Mouse (Mus musculus) heart, adult 18-20 months (tissue): ENCODE measurements at regions not wholly inside any gene's neighbourhood (a gene's known extent, or its start where the extent isn't known, plus 50 kb on each side); places are given as distances from the start of the nearest gene placed in this dataset.
A peak's percentile ranks its signal among the peaks of the same experiment; 100 is the strongest.

Experiments
- DNase-seq, 2 experiments: peaks; one replicate each; pipeline ENCODE4 v3.0.0; 2021 to 2022; ENCODE audit warnings: mixed read lengths in 1 of 2

DNA sequence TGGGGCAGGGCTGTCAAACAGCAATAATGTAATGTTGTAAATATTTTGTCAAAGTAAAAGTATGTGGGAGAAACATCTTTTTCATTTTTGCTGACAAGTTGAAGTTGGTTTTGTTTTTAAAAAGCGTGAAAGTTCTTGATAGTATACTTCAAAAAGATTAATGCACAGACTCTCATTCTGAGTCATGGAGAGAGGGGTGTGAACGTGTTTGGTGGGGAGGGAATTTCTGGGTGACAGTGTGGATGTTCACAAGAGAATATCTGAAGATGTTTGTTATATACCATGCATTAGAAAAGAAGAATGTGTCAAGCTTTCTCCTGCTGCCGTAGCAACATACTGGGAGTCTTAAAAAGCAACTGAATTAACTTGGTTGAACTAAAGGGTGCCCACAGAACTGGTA lies 57.0 kb downstream of the Rps29 start:
- DNase-seq, result no peak

DNA sequence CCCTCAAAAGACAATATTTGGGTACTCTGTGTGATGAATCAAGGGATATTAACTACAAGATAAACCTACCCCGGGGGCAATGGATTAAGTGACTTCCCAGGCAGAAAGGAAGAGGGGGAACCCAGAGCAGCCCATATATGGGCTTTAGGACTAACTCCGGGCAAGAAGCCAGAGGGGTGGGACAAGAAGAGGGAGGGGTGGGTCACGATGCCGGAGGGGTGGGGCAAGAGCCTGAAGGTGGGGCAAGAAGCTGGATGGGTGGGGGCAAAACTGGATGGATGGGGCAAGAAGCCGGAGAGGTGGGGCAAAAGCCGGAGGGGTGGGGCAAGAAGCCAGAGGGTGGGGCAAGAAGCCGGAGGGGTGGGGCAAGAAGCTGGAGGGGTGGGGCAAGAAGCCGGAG lies 64.1 kb downstream of the Rps29 start:
- DNase-seq, result no peak

DNA sequence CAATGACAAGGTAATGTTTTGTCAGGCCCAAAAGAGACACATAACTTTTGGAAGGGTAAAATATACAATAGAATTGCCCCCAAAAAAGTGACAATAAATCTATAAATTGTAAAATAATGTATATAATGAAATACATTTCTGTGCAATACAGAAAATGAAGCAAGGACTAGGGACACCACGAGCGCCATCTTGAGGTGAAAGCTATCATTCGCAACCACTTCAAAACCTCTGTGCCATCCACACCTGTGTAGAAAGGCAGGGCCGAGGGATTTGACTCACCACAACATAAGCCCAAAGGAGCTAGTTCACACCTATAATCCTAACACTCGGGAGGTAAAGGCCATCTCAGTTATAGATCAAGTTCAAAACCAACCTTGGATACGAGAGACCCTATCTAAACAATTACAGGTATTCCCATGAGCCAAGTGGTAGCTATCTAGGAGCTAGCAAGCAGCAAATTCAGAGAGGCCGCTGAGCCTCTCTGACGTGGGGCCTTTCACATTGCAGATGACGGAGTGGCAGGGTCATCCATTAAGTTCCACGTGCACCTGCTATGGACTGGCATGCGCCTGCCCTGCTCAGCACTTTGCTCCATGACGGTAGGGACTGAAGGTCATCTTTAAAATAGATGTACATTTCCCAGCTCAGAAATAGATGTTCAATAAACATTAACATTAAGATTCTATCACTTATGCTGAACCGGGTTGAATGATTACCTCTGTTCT lies 65.8 kb downstream of the Rps29 start:
- no peak for DNase-seq

DNA sequence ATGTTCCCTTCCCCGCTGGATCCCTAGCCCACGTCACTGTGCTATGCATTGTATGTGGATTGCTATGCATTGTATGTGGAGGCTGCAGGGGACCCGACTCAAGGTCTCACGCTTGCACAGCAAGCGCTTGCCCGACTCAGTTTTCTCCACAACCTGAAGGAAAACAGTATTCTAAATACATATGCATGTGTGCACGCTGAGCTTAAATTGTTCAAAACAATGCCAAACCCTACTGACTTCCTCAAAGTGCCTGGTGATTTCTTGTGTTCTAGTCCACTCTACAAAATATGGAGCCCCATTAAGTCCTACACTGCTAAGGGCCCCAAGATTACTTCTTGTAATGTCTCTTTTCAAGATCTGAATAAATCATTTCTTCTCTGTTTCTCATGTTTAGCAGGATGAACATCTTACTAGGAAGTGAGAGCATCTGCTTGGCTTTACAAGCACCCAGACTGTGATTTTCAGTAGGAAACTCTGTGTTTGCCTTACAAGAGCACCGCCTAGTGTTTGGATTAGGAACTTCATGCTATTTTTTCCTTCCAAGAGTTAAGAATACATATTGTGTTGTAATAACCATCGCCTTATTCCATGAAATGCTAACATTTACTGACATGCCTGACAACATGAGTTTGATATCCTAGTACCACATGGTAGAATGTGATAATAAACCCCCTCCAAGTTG lies 70.9 kb downstream of the Rps29 start:
- peak in 1 of 2 experiments; percentile 31 for DNase-seq

DNA sequence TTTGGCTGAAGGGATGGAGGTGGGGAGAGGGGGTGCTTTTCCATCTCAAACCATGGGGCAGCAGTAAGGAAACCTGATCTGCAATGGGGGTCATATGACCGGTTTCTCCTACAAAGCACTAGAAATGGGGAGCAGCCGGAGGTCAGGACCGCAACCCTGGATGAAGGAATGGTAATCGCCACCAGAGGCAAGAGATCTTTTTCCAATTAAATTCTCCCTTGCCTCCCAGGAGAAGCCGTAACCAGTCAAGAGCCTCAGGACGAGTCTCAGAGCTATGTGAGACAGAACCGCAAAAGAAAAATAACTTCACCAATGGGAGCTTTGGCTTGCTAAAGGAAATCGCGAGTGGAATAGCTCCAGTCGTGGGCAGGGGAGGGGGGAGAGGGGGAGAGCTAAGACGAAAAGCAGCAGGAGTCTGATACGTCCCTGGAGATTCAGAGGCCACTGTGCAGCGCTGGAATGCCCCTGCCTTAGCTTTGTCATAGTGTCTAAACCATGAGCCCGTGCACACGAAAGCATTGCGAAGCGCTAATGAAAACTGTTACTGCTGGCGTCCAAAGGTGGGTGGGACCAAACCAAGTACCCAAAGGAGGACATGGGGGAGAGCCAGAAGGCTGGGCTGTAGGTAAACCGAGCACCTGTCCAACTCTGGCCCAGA lies 73.3 kb downstream of the Rps29 start:
- DNase-seq, result no peak

DNA sequence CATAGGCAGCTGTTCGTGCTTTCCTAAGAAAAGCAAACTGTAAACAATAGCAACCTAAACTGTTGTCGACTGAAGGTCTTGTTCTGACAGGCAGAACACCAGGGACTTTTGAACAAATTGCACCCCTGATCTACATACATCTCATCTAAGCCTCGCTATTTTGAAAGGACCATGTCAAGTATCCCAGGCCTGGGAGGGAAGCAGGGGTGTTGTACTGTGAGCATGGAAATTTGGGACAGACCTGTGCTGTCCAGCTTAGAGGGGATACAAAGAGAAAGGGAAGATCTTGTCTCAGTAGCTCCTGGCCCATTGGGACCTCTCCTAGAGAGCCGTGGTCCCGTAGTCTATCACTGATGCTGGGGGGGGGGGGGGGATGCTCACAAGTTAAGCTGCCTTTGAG lies 74.3 kb downstream of the Rps29 start:
- DNase-seq, result no peak

DNA sequence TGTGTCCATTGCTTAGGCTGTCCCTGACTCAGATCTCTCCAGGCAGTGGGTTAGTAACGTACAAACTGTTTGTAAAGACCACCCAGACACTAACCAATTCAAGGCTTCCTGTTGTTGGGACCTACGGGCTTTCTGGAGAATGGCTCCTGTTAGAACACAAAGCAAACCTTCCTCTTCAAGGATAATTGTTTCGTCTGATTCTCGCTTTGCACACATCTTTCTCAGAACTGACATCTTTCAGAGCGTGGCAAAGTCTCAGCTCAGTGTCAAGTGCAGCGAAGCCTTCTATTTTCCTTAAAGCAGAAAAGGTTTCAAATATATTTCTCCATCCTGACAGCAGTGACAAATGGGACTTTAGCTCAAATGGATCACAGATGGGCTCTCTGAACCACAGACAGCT lies 76.9 kb downstream of the Rps29 start:
- DNase-seq, result no peak

DNA sequence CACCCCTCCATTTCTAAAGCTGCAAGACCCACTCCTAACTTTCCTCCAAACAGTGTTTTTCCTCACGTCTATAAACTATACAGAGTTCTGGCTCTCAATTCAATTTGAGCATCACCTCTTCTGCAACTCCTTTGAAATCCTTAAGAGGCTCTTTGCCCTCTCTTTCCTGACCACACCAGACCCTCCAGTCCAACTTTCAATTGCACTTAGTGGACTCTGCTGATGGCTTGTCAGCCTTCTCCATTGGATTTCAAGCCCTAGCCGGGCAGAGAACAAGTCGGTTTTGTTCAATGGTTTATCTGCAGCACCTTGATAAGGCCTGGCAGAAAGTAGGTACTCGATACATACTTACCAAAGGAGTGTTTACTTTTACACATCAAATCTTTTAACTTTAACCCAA lies 119.4 kb downstream of the Rps29 start:
- DNase-seq, result no peak

DNA sequence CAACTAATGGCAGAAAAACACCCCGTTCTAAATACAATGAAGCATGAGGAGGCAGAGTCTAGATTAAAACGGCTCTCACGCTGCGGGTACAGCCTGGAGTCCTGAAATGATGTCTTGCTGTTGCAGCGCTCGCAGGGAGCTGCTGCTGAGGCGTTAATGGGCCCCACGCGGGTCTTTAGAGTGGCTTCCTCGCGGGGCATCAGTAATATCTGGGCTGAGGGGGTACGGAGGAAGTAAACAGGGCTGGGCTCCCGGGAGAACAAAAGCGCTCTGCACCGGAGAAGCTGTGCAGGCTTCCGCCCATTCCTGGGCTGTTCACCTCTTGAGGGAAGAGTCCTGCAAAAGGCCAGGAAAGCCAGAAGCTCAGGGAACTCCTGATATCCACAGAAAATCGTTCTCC lies 135.4 kb downstream of the Rps29 start:
- peak in 1 of 2 experiments; percentile 8 for DNase-seq

DNA sequence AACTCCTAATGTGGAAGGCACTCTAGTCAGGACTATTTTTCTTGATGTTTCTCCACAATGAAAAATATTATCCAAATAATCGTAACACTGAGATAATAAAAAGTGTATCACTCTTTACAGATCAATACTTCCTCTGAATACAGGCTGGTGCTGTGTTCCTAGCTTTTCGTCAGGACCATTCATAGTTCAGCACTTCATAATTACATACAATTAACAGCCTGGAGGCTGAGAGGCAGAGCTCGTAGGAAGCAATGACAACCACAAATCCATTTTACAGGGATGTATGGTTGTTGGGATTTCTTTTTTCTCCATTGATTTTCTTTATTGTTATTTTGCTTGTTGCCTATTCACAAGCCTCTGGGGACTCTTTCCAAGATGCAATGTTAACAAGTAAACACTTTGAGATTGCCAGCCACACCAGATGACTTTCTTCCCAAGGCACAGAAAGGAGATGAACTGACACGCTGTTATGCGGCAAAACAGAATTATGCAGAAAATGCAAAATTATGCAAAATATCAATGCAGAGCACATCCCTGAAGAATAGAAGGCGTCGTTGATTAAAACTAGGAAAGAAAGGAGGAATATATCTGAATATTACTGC lies 142.2 kb downstream of the Rps29 start:
- DNase-seq, result no peak

DNA sequence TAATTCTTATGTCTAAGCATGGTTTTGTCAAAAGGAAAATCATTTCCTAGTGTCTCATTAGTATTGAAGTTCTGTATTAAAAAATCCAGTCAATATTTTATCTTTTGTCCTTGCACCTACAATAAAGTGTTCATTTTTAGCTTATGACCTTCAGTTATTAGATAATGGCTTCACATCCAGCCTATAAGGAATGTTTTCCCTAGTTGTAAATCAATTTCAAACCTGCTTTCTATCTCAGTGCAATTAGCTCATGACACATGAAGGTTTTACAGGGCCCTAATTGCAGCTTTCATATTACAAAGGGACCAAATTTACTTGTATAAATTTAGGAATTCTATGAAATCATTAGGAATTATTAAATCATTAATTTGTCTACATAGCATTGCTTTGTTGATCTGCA lies 153.8 kb downstream of the Rps29 start:
- no peak for DNase-seq

DNA sequence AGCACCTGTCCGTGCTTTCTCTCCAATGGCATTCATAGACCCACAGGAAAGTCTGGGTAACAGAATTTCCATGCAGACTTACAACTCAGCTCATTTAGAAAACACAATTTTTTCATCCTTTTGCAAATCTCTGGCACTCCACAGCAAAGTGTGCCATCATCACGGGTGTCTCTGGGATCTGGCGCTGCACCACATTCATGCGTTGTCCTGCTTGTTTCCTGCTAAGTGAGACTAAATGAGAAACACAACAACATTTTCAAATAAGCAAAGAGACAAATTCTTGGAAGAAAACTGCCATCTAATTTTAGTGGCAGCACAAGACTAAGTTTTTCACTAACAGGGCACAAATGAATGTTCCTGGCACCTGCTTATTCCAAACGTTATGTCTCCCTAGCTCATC lies 156.9 kb downstream of the Rps29 start:
- DNase-seq, result no peak

DNA sequence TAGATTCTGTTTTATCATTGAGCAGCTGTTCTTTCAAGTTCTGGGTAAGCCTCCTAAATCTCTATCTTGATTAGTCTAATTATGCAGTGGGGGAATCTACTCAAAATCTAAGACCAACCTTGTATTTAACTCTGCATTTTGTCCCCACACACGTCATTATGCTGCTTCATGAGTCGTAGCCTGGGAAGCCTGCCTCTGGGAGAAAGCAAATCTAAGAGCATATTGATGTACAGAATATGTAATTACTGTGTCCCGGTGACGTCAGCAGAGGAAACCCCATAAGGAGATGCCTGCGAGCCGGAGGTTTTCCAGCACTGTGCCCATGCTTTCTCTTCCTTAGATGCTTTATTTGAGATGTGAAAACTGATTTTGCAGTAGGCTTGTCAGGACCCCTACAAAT lies 161.7 kb downstream of the Rps29 start:
- DNase-seq, result no peak

DNA sequence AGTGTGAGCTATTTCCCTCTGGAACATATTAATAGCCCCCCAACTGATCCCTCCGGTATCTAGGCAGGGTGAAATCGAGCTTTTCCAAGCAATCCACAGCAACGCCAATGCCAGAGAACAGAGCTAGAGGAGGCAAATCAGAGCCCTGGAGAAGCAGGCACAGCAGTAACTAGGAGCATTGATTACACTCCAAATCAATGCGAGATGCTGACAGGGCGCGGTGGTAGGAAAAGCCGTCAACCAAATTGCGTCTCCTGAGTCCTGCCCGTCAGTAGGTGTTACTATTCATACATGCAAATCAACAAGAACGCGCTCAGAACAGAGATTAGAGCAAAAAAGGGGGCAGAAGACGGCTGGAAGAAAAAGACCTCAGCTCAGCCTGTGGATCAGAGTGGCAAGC lies 162.2 kb downstream of the Rps29 start:
- no peak for DNase-seq

DNA sequence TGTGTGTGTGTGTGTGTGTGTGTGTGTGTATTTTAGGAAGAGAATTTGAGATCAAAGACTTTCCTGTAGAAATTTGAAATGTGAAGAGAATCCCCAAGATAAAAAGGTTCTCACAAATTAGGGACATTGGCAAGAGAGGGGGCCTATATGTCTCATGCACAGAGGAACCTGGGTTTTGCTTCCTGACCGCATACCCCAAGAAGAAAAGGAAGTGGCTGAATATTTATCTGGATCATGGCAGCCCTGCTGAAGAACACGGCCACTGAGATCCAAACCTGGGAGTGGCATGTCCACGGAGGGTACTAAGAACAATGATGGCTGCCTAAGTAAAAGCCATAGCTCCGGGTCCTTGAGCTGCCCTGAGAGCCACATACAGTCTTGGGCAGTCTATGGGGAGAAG lies 178.3 kb downstream of the Rps29 start:
- DNase-seq, result no peak

DNA sequence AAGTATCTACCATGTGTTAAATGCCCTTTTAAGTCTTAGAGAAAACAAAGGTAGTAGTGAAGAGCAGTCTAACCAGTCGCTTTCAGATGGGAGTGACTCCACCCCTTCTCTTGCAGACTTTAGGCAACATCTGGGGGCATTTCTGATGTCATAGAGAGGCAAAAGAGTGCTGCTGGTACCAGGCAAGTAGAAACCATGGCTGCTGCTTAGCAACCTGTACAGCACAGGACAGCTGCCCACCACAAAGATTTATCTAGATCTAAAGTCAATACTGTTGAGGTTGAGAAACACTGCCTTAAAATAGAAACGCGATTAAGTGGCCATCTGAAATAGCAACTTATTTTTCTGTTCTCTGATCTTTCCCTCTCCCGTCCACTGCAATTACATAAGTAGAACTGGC lies 178.8 kb downstream of the Rps29 start:
- no peak for DNase-seq

DNA sequence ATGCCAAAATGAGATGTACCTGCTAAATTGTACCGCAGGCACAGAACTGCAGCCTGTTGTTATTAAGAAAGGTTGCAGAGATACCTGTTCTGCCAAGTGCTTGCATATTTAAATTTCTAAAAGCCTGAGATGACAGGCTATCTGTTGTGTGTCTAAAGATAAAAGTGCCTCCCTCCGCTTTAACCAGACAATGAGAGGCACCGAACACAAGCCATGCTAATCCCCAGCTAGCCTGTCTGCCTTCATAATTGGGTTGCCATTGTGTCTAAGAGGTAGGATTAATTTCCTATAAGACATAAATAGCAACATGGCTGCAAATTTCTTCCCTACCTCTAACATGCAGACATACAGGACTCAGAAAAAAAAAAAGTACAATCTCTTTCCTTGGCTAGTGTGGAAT lies 179.8 kb downstream of the Rps29 start:
- no peak for DNase-seq

DNA sequence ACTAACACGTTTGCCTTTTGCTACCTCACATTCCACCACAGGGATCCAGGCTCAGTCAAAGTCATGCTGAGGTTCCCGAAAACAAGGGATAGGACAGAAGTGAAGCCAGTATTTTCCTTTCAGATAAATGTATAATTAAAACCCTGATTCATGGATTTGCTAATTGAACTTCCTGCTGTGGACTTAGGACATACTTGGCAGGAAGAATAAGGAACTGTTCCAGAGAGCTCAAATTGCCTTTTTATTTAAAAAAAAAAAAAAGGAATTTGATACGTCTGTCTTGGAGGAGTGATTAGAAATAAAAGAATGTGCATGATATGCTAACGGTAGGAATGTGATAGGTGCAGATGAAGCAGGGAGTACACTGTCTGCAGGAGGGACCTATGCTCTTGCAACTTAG lies 181.7 kb downstream of the Rps29 start:
- no peak for DNase-seq

DNA sequence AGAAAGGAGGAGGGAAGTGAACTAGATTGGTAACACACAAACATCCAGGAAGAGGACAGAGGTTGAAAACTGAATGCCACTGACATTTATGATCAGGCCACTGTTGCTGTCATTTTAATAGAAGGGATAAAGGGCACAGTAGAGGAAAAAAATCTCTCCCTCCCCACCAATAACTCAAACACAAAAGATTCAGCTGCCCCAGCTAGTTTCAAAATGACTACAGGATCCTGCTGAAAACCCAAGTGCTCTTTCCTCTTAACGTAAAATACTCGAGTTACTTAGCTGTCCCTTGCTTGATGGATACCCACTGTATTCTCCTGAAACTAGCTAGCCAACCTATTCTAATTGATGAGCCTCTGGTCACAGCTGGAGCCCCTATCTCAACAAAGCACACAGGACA lies 211.7 kb downstream of the Rps29 start:
- no peak for DNase-seq

DNA sequence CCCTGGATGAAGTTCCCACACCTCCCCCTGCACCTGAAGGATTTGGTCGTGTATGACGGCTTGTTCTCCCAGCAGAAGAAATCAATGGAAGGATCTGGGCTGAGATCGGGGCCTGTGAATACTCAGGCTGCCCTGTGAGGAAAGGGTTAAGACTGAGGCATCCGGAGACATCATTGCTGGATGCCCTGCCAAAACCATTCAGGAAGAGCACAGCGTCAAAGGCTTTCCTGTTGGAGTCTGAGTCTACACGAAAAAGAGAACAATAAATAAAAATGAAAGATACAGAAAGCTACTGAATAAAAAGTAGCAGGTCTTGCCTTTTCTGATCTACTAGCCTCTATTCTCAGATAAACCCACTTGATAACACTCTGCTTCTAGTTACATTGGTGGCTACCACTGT lies 248.4 kb downstream of the Rps29 start:
- peak; percentile 2 to 9 for DNase-seq

DNA sequence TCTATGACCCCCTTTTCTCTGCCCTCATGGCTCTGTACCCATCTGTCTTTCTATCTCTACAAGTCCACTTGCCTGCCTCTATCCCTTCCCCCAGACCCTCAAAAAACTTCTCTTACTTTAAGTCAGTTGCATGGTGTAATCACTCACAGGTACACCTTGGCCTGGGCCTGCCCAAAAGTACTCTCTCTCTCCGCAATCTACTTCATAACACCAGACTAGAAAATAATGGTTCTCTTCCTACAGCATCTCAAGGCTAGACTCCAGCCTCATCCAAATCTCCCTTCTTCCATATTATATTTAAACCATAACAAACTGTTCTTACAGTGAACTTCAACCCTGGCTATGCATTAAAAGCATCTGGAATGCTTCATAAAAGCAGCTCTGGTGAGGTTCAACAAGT lies 254.2 kb downstream of the Rps29 start:
- DNase-seq, result no peak

DNA sequence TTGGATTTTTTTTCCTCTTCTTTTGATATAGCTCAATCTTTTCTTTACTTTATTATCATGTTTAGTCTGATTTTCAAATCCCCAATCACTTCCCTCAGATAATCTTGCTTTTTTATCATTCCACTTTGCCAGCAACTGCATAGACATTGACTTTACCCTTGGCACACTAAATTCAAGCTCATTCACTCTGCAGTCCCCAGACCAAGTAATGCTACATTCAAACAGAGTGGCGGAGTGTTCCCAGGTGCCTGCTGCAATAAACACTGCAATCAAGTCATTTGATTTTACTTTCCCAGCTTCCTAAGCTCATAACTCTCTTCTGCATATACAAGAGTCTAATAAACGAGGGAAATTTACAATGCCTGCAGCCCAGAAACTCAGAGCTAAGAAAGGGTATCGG lies 269.8 kb downstream of the Rps29 start:
- DNase-seq, result no peak

DNA sequence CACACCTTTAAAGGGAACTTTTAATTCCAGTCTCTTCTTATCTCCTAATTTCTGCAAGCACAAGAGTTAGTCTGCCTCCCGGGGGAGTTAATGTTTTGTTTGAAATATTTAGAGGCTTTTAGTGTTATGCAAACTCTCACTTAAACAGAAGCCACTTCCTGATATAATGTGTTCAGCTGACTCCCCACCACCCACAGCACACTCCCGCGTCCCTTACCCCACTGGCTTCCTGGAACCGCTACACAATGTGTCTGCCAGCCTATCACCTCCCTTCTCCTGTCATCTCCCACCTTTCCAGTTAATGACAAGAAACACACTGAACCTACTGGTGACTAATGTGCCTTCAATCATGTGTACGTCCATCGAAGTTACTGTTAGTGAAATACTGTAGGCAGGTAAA lies 276.5 kb downstream of the Rps29 start:
- no peak for DNase-seq
